Mouse (Mus musculus) granulocyte monocyte progenitor cell, adult 5-6 weeks (primary cell): ENCODE measurements around the gene Ccdc28b. TPM values are rescaled to one million over a fixed set of nuclear protein-coding genes. Genes with fewer than 3 reads are reported as not detected.
A peak's percentile ranks its signal among the peaks of the same experiment; 100 is the strongest.

Experiments
- ATAC-seq: replicated peaks from 2 replicates; pipeline ENCODE4 v1.8.0; 2016; ENCODE audit warnings: mild to moderate bottlenecking, moderate TSS enrichment, inconsistent platforms; ENCODE audit not compliant: poor library complexity, severe bottlenecking
- total RNA-seq, 2 experiments: library from RNA; stranded (forward) in 1 of 2; stranded (reverse) in 1 of 2; fragments of 200-712, 200-1000 nt in 1 of 2; fragments of >200 nt in 1 of 2; fragmentation: Nextera tagmentation in 1 of 2; gene quantifications; 2 replicates each; pipeline ENCODE4 v1.2.3; 2014 to 2017

Ccdc28b gene
- total RNA-seq, 2 experiments from 2014 or later = 44.7 to 65.8 TPM

DNA sequence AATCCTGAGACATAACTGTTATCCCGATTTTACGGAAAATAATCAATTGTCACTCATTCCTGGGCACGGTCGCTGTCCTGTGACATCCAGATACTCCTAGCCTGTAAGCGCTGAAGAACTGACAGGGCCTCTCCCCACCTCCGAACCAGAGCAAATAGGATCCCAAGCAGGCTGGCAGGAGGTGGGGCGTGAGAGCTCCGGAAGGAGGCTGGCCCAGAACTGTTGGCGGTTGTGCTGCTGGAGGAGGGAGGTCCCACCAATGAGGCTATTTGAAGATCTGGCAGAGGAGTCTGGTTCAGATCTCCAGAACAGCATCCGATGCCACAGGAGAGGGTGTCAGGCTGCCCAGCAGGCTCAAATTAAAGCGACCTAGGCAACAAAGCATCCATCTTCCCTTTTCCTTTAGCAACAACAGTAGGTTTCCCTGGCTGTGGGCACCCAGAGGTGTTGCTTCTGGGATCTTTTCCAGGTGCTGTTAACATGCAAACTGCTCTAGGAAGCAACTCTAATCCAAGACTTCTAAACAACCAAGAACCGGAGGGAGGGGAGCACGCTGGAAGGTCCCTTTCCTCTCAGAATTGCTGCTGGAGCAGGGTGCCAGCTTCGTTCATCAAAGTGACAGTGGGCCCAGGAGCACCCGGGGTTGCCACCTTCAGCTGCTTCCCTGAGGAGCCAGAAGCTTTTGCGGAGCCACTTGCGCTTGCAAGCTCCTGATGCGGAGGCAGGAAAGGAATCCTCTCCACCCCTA is 708 bp upstream of the Ccdc28b start:
- peak; percentile 87 for ATAC-seq

DNA sequence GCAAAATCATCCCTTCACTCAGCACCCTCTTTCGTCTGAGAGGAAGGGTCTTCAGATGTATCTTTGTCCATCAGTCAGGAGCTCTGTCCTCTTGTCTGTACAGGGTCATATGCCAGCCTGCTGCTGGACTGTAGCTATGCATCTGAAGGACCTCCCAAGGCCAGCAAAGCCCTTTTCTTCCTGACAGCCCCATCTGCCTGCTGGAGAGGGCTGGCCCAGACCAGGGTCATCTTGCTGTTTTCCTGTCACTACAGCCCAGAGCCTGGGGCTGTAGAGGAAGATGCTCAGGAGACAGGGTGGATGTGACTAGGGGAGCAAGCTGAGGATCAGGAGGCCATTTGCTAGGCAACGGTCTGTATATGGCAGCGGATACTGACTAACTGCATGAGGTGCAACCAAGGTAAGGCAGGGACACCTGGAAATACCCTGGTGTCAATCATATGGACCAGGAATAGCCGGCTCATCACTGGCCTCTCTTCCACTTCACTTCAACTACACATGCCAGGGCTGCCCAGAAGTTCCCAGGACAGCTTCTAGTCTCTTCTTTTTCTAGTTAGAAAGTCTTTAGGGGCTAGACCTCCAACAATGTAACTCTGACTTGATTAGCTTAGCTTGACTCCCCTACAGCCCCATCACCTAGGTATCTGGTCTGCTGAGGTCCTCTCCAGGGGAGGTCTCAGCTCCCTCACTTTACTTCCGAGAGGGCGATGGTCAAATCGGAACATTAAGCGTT is 778 bp downstream of the Ccdc28b start:
- ATAC-seq = no peak

DNA sequence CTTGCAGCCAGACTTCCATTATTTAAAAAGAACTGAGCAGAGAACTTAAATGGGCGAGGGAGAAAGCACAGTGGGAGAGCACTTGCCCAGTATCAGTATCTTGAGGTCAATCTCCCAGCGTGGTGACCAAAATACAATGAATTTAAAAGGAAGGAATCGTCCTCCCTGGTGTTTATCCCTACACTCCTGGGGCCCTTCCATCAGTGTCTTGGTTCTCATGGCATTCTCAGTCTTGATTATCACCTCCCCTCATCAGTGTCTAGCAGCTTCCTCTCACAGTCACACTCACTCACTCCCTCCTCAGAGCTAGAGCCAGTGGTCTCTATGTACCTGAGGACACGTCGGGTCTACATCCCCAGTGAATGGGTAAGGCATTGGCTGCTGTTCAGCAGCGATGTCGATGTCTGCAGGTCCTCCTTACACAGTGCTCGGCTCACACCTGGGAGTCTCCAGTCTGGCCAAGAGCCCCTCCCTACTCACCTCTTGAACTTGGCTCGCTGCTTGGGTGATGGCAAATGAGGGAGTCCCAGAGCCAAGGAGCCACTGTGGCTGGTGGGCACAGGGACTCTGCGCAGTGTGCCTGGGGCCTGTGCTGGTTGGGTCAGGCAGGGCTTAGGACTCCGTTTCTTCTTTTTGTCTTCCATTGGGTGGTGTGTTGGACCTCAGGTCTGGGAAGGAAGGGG is 1.5 kb downstream of the Ccdc28b start:
- ATAC-seq = no peak

DNA sequence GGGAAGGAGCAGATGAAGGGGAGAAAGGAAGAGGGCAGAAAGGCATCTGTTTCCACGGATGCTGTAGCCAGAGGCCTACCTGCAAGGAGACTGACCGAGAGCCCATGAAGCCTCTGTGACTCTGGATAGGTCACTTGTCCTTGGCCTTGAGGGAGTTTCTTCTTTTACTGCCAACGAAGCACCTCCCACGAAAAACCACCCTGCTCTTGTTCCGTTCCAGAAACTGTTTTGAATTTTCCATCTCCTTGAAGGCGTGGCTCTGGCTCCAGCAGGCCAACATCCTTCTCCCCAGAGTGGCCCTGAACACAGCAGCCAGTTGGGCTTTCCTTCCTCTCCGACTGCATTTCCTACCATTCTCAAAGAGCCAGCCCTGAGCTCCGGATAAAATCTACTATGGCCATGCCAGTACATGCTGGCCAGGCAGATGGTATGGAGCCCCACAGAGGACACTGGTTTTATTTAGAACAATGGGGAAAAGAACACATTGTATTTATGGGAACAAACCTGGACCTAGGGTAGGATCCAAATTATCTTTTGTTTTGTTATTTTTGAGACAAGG is 2.4 kb downstream of the Ccdc28b start:
- ATAC-seq = no peak

DNA sequence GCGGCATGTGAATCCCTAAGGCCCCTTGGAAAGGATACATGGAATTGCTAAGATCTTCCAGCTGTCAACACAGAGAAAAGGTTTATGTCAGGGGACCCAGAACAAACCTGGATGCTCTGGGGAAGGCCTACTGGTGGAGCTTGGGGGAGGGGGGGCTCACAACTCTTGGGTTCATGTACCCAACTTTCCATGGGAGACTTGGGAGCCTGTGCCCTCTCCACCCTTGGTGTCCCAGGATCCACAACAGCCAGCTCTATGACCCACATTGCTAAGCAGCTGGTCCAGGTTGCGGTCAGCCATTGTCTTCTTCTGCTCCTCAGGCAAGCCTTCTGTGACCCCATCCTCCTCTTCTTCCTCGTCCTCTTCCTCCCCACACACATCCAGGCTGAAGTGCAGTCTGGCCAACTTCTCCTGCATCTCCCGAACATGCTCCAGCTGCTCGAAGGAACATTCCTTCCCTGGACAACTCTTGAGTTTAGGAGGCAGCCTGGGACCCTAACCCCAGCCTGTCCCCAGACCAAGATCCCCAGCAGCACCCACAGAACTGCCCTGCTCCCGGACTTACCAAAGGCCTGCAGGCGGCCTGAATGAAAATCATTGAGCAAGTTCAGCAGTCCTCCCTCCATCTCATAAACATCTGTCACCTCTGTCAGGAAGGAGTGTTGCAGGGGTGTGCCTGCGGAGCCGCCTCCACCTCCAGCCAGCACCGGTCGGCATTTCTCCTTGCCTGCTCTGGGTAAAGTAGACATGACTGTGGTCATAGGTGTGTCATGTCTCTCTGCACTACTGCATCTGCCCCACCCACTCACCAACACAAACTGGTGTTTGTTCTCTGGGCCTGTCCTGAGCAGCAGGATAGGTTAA is 3.1 kb downstream of the Ccdc28b start:
- no peak for ATAC-seq

DNA sequence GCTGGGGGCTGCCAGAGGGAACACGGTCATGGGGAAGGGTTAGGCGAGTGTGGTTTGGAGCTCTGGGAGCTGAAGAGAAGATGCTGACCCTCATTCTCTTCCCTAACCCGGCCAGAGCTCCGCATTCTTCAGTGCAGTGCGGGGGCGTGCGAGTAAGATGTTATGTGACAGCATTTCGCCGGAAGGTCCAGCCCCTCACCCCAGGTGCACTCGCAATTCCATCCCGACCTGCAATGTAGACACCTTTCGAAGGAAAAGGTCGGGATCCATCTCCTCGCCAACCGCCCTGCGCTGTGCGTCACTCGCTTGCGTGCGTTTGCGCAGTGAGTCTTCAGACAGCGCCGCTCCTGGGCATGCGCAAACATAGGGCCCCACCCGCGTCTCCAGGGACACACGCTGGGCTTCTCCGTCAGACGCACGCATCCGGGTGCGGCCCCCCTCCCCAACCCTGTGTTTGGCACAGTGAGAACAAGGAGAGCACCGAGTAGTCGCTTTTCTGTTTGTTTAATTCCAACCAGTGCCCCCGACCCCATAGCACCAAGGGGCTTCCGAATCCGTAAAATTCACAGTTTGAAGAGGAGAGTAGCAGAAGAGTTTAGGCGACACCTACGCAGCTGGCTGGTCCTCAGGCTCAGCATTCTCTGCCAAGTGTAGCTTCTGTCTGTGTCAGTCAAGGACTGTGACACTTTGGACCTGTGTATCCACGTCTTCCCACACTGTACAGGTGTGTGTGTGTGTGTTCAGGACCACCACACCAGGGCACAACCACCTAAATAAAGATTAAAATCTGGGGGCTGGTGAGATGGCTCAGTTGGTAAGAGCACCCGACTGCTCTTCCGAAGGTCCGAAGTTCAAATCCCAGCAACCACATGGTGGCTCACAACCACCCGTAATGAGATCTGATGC is 4.7 kb downstream of the Ccdc28b start, which contains the start of gene Iqcc:
Gene Iqcc (minus strand): TSS at position 314 of the 906 bp plus-strand sequence.
- ATAC-seq = peak; percentile 85

DNA sequence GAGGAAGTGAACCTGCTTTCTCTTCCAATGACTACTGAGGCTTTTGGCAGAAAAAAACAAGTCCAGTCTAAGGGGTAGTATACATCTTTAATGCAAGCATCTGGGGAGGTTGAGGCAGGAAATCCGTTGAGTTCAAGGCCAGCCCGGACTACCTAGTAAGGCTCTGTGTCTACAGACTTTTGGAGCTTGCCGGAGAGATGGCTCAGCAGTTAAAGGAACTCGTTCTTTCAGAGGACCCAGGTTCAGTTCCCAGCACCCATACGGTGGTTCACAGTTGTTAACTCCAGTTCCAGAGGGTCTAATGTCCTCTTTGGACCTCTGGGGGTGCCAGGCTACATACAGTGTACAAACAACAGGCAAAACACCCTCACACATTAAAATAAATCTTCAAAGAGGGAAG is 5.7 kb downstream of the Ccdc28b start:
- no peak for ATAC-seq

DNA sequence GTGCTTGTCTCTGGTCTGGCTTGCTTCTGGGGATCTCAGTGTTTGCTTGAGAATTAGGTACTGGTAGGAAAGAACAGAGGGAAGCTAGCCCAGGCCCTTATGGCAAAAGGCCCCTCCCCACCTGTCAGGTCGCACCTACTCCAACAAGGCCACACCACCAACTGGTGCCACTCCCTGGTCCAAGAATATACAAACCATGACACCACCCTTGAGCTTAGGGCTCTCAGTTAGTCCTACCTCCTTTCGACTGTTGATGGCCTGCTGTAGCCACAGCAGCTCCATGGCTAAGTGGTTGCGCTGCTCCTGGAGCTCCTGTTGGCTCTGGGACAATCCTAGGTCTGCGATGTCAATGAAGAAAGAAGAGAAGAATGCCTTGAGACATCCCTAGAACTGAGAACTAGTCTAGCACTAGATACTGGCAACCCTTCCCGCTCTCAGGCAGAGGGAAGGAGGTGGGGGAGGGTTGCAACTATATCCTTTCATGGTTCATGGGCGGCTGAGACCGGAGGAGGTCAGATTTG is 6.6 kb downstream of the Ccdc28b start:
- no peak for ATAC-seq

DNA sequence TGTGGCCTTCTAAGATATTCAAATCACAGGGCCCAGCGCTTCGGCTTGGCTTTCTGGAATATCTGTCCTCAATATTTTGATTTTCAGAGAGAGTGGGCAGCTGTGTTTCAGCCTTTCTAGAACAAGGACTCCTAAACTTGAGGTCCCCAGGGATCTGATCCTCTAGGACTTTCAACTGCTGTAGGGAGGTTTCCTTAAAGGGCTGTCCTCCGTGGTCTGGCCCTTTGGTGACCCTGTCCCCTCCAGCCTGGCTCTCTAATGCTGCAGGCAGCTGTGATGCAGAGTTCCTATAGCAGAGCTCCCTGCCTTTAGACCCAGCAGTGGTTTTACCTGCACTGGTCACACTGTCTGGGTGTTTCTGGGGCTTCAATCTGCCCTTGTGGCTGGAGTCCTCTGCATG is 7.1 kb downstream of the Ccdc28b start:
- ATAC-seq = no peak

DNA sequence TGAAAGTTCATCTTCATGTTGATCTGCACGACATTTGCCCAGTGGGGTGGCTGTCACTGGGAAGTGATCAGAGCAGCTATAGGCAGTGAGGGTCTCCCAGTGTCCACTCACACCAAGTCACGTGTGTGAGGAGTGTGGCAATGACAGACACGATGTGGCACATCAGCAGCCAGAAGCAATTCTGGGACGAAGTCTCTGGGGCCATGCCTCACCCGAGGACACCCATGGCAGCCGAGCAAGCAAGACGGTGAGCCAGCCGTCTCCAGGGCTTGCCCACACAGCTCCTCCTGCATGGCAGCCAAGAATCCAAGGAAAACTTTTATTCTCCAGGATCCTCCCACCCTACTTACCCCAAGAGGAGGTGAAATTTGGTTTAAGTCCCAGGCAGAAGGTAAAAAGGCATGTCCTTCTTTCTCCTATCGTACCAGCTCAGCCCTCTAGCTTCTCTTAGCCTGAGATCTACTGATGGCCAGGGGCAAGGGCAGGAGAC is 7.9 kb downstream of the Ccdc28b start:
- ATAC-seq = no peak

DNA sequence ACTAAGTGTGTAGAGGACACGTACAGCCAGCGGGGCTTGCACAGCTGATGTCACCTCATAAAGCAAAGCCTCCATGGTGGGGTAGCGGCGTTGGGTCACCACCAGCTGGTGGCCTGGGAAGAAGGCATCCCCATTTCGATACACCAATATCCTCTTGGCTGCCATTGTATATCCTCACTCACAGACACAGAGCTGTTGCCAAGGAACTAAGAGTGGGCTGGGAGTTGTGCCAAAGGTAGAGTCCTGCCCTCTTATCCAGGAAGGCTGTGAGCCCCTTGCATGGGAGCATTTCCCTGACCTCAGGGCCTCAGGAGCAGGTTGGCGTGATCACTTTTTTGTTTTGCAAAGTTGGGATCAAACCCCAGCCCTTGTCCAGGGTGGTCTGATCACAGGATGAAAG is 9.7 kb downstream of the Ccdc28b start, which contains the start of gene Dcdc2b:
Gene Dcdc2b (minus strand): TSS at position 165 of the 400 bp plus-strand sequence.
- no peak for ATAC-seq

DNA sequence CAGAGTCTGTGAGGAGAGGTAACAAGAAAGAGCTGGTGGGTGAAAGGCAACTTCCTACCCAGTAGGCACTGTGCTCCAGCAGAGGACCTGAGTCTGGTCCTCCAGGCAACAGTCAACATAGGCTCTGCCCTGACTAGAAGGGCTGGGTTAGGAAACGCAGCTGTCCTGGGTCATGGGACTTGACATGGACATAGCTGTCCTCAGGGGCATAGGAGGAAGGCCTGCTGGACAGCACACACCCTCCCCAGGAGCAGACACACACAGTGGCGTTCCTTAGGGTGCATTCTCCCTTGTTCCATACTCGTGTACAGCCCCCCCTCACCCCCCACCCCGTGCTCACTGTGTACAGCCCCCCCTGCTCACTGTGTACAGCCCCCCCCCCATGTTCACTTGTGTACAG is 13.3 kb downstream of the Ccdc28b start:
- ATAC-seq = no peak

DNA sequence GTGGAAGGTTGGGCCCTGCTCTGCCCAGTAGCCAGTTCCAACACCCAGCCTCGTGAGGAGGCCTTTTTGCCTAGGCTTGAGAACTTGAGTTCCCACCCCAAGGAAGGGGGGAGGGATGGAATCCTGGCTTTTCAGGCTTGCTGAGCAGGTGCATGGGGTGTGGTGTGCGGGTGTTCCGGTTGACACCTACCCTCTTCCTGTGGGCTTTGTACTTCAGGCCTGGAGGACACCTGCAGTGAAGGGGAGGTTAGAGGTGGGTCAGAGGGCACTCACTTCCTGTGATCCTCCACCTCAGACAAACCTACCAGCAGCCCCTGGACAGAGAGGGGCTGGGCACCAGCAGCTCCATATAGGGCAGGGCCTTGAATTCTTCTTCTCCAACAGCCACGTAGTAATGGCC is 13.7 kb downstream of the Ccdc28b start:
- ATAC-seq = no peak

DNA sequence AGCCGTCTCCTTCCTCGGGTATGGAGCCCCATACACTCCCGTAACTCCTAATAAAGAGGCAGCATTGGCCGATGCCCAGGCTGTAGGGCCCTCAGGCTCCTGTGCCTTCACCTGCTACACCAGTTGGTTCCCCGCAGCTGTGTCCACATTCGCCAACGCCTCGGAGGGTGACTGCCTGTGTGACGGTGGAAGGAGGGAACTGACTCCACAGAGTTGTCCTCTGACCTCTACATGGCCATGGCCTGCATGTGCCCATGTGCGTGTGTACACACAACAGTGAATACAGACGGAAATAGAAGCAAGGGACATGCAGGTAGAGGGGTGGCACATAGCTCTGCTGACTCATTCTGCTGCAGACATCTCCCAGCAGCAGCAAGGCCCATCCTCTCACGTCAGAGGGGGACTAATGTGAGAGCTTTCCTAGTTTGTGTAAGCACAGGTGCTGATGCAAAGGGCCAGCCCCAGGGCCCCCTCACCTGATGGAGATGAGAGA is 14.6 kb downstream of the Ccdc28b start:
- no peak for ATAC-seq

DNA sequence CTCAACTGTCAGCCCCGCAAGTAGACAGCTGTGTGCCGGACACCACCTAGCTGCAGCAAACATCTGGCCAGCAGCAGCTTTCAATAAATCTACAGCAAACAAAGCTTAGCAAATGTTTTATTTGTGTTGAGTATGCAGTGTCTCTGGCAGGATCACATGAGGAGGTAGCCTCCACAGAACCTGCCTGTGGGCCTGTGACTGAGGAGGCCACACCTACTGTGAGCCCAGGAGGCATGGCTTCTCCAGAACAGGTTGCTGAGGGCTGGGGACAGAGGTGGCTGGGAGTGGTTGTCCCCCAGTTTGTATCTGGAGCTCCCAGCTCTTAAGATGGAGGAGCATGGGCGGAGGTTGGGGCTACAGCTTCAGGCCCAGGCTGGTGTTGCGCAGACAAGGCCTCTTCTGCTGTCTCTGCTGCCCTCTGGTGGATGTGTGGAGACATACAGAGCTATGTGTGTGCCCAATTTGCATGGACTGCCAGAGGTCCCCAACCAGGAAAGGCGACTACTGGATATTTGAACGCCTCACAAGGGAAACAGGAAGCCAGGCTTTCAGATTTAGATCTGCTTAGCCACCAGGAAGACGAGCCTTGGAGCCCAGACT is 15.2 kb downstream of the Ccdc28b start:
- peak; percentile 96 for ATAC-seq

DNA sequence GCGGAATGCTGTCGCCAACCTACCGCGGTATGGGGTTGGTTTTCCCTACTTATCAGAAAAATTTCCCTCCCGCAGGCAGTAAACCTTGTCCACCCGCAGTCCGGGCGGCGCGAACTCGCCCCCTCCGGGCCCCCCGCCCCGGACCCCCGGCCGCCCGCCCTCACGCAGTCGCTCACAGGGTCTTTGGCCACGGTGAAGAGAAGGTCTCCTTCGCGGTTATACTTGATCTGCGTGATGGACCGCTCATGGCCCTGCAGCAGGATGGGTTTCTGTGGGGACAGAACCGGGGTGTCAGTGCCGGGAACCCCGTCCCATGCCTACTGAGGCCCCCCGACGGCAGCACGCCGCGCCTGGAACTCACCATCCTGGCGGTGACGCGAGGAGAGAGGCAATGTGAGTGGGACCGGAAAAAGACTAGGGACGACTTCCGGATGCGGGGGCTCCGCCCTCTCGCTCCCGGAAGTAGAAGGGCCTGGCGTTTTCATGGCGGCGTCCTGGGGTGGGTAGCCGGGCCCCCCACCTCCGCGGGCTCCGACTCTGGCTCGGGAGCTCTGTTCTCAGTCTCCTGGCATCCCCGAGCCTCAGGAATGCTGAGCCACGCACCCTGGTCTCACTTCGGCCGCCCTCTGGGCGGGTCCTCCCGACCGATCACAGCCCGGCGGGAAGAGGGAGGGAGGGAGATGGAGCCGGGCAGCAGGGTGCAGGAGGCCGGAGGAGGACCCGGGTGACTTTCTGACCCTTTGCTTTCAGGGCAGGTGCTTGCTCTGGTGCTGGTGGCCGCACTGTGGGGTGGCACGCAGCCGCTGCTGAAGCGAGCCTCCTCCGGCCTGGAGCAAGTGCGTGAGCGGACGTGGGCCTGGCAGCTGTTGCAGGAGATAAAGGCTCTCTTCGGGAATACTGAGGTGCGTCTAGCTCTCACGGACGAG is 23.3 kb downstream of the Ccdc28b start, which contains the start of the genes Eif3i and Tmem234:
Gene Eif3i (minus strand): TSS at position 416 of the 926 bp plus-strand sequence.
Gene Tmem234 (plus strand): TSS at position 436 of the 926 bp plus-strand sequence.
- peak; percentile 97 for ATAC-seq

DNA sequence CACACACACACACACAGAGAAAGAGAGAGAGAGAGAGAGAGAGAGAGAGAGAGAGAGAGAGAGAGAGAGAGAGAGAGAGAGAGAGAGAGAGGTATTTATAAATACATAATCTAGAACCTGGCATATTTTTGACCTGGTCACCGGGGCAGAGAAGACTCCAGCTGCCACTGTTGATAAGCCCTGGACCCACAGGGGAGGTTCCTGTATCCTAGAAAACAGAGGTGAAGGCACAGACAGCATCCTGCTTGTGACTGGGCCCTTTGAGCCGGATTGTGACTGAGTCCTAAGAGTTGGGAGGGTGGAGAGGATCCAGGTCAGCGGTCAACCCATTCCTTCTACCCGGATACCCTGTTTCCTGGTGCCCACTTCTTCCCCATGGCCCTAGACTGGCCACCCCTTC is 34.9 kb downstream of the Ccdc28b start:
- no peak for ATAC-seq
